Mouse (Mus musculus) midbrain, embryonic 12.5 days (tissue): ENCODE measurements around the gene P2rx5. TPM values are rescaled to one million over a fixed set of nuclear protein-coding genes. Genes with fewer than 3 reads are reported as not detected.

Experiments used
- ATAC-seq: fragments of 200-750 bp; cut with Nextera tagmentation; 2 replicates; pipeline ENCODE4 v1.8.0; 2017; ENCODE audit warnings: low read depth, moderate TSS enrichment, moderate library complexity; ENCODE audit not compliant: low FRiP score
- H3K27ac ChIP-seq: fragments of 300-500 bp; sonication (generic); replicated peaks from 2 replicates; pipeline ENCODE4 v1.5.1; 2016; ENCODE audit warnings: mild to moderate bottlenecking
- H3K27me3 ChIP-seq: fragments of 300-500 bp; sonication (generic); 2 replicates; pipeline ENCODE4 v1.6.1; 2016; ENCODE audit warnings: mild to moderate bottlenecking
- H3K36me3 ChIP-seq: fragments of 300-500 bp; sonication (generic); 2 replicates; pipeline ENCODE4 v1.6.1; 2016
- H3K4me1 ChIP-seq: fragments of 300-500 bp; sonication (generic); 2 replicates; pipeline ENCODE4 v1.6.1; 2016
- H3K4me2 ChIP-seq: fragments of 300-500 bp; sonication (generic); replicated peaks from 2 replicates; pipeline ENCODE4 v1.6.1; 2016; ENCODE audit warnings: mild to moderate bottlenecking, moderate library complexity
- H3K4me3 ChIP-seq: fragments of 300-500 bp; sonication (generic); 2 replicates; pipeline ENCODE4 v1.5.1; 2016; ENCODE audit warnings: mild to moderate bottlenecking
- H3K9ac ChIP-seq: fragments of 300-500 bp; sonication (generic); replicated peaks from 2 replicates; pipeline ENCODE4 v1.6.1; 2016; ENCODE audit warnings: mild to moderate bottlenecking, moderate library complexity
- H3K9me3 ChIP-seq: fragments of 300-500 bp; sonication (generic); 2 replicates; pipeline ENCODE4 v1.6.1; 2016; ENCODE audit warnings: mild to moderate bottlenecking
- WGBS: fragments of 180-500 bp; shearing (Covaris S2); methylation state at CpG from one replicate; pipeline ENCODE4 v1.1.7; 2016; 5-methylcytosine and 5-hydroxymethylcytosine counted together
- polyA plus RNA-seq: library from polyadenylated mRNA; unstranded; fragments of >200 nt; fragmentation: Nextera tagmentation; extraction: Ambion mirVana; gene quantifications from 2 replicates; pipeline ENCODE4 v1.2.1, GENCODE M21; 2016

P2rx5 gene
- polyA plus RNA-seq, 1 experiment from 2014 or later: 0.09 TPM

DNA sequence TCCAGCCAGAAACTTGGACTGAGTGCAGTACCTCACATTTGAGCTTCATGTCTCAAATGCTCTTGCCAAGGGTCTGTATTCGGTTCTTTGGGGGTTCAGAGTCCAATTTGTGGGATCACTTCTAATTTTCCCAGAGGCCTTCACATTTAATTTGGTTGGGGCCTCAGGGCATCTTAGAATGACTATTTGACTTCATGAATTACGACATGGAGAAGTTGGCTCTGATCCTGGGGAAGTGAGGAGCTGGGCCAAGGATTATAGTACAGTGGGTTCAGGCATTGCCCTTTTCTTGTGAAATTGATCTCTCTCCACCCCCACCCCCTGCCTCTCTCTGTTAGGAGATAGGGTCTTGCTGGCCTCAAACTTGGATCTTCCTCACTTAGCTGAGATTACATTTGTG, 40.8 kb downstream of the P2rx5 start:
- Histone ChIP-seq H3K9ac (no peak overlapping the region), H3K36me3 (no peaks in the 10 kb centered on the region), H3K4me1 (peaks cover 13% of the 10 kb centered on the region), H3K4me3 (no peak overlapping the region), H3K27me3 (peaks cover 7% of the 10 kb centered on the region; the same call in 1 of the 2 replicates), H3K4me2 (no peak overlapping the region), H3K9me3 (no peaks in the 10 kb centered on the region), H3K27ac (no peak overlapping the region)
- no peak for ATAC-seq
- WGBS: 76% methylated on average over 2 of the region's 2 CpGs

DNA sequence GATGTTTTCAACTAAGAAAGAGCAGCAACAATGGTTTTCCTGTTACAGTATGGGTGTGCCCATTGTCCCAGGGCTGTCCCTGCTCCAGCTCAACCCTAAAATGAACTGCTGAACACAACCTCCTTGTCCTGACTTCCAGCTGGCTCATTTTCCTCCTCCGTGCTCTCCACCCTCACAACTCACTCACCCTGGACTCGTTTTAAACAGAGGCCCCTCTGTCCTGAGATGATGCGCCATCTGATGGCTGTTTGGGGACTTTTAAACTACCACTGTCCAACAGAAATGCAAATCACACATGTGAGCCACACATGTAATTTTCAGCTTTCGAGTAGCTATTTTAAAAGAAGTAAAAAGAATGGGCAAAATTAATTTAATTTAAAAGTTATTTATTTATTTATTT, 41.4 kb downstream of the P2rx5 start:
- Histone ChIP-seq H3K27ac (no peak overlapping the region), H3K36me3 (no peaks in the 10 kb centered on the region), H3K4me2 (no peak overlapping the region), H3K27me3 (peaks cover 7% of the 10 kb centered on the region; the same call in 1 of the 2 replicates), H3K4me3 (no peak overlapping the region), H3K9ac (no peak overlapping the region), H3K9me3 (no peaks in the 10 kb centered on the region), H3K4me1 (peaks cover 13% of the 10 kb centered on the region)
- ATAC-seq: no peak
- WGBS: 34% methylated on average over 4 of the region's 4 CpGs

DNA sequence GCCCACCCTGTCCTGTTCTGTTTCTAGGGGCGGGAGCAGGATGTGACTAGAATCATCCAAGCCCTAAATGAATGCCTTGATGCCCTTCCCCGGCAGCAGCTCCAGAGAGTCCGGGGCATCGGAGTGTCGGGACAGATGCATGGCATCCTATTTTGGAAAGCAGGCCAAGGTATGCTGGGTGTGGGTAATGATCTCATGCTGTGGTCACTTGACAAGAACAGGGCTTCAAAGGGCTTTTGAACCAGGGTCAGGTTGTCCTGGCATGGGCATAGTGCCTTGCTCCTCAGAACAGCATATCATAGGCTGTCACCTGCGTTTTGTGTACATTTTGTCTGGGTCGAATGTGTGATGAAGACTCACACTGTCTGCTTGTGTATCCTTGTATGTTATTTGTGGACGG, 43.7 kb downstream of the P2rx5 start:
- no peak overlapping the region for H3K27ac ChIP-seq
- peaks cover 7% of the 10 kb centered on the region; the same call in 1 of the 2 replicates for H3K27me3 ChIP-seq
- H3K9ac ChIP-seq: no peak overlapping the region
- ATAC-seq: no peak
- 86% methylated on average over 8 of the region's 8 CpGs for WGBS
- H3K4me3 ChIP-seq: no peak overlapping the region
- H3K36me3 ChIP-seq: no peaks in the 10 kb centered on the region
- no peaks in the 10 kb centered on the region for H3K9me3 ChIP-seq
- H3K4me1 ChIP-seq: peaks cover 5% of the 10 kb centered on the region
- H3K4me2 ChIP-seq: no peak overlapping the region

DNA sequence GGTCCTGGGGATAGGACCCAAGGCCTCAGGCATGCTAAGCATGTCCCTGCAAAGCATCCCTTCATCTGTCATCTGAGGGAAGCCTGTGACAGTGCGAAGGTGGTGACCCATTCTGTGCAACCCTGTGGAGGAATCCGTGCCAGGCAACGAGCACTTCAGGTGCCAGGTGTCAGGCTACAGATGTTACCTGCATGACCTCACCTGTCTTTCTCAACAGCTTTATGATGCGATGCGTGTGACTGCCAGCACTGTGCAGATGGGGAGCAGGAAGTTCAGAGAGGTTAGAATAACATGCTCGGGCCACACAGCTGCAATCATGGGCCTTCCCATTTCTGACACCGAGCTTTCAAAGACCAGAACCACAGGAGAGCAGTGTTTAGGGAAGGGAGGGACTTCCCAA, 45.0 kb downstream of the P2rx5 start:
- WGBS: 79% methylated on average over 7 of the region's 7 CpGs
- Histone ChIP-seq H3K36me3 (no peaks in the 10 kb centered on the region), H3K9ac (no peak overlapping the region), H3K4me1 (no peaks in the 10 kb centered on the region), H3K4me3 (no peak overlapping the region), H3K9me3 (no peaks in the 10 kb centered on the region), H3K27ac (no peak overlapping the region), H3K4me2 (no peak overlapping the region), H3K27me3 (peaks cover 1% of the 10 kb centered on the region; the same call in 1 of the 2 replicates)
- no peak for ATAC-seq

DNA sequence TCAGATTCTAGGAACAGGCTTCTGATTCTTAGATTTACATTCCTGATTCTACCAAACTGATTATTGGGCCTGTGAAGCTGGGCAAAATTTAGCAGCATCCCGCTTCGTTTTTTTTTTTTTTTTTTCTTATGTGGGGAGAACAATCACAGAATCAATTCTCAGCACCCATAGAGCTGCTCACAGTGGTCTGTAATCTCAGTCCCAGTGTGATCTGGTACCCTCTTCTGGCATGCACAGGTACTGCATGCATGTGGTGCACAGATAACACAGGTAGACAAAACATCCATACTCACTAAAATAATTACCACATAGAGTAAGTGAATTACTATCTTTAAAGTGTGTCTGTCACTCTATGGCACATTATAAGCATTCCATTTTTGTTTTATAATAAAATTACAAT, 47.4 kb downstream of the P2rx5 start:
- Histone ChIP-seq H3K27me3 (no peaks in the 10 kb centered on the region), H3K4me3 (no peak overlapping the region), H3K27ac (no peak overlapping the region), H3K9ac (no peak overlapping the region), H3K4me2 (no peak overlapping the region), H3K36me3 (no peaks in the 10 kb centered on the region), H3K9me3 (no peaks in the 10 kb centered on the region), H3K4me1 (no peaks in the 10 kb centered on the region)
- no peak for ATAC-seq
- 91% methylated on average over 2 of the region's 2 CpGs for WGBS

DNA sequence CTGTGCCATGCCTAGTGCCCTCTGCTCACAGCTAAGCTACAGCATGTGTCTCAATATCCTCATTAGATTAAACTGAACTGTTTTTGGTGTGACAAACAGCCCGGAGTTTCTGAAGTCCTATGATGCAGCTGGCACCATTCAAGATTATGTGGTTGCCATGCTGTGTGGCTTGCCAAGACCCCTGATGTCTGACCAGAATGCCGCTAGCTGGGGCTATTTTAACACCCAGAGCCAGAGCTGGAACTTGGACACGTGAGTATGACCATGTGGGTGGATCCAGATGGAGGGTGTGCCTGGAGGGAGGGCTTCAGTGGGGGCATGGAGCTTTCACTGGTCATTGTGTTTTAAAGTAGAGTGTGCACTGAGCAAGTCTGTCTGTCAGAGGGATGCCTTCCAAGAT, 53.7 kb downstream of the P2rx5 start:
- no peak overlapping the region for H3K4me2 ChIP-seq
- WGBS: 88% methylated on average over 3 of the region's 3 CpGs
- no peaks in the 10 kb centered on the region for H3K4me1 ChIP-seq
- H3K27me3 ChIP-seq: no peaks in the 10 kb centered on the region
- H3K4me3 ChIP-seq: no peak overlapping the region
- H3K27ac ChIP-seq: no peak overlapping the region
- H3K36me3 ChIP-seq: no peaks in the 10 kb centered on the region
- no peak overlapping the region for H3K9ac ChIP-seq
- no peaks in the 10 kb centered on the region for H3K9me3 ChIP-seq
- no peak for ATAC-seq

DNA sequence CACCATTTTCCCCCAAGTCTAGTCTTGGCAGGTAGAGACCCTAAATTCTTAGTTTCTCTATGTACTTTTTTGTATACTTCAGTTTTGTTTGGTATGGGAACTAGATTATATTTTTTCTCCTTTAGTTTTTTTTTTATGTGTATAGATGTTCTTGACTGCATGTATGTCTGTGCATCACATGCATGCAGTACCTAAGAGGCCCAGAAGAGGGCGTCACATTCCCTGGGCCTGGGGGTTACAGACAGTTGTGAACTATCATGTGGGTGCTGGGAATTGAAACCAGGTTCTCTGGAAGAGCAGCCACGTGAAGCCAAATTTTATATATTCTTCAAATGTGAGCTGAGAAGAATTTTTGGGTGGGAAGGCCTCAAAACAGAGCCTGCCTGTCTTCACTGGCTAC, 59.5 kb downstream of the P2rx5 start:
- 53% methylated on average over 2 of the region's 2 CpGs for WGBS
- H3K4me2 ChIP-seq: no peak overlapping the region
- ATAC-seq: no peak

DNA sequence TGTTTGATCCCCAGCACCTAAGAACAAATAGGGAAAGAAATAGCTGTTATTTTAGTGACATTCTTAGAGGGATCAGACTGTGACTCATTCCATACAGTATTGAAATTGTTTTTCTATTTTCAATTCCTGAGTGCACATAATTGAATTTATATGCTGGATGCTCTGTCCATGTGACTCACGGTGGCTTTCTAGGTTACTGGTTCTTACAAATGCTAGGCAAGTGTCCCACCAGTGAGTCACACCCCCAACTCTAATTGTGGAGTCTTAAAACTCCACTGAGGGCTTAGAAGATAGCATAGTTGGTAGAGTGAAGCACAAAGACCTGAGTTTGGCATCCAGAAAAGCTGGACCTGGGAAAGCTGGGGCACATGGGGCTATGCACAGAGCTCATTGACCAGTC, 60.4 kb downstream of the P2rx5 start:
- ATAC-seq: no peak
- WGBS: 97% methylated on average over 1 of the region's 1 CpGs
- Histone ChIP-seq H3K27ac (no peak overlapping the region), H3K9ac (no peak overlapping the region), H3K4me1 (no peaks in the 10 kb centered on the region), H3K27me3 (no peaks in the 10 kb centered on the region), H3K9me3 (no peaks in the 10 kb centered on the region), H3K4me2 (no peak overlapping the region), H3K36me3 (no peaks in the 10 kb centered on the region), H3K4me3 (no peak overlapping the region)

More for the DNA sequence above, 59.5 kb downstream of the P2rx5 start:
- Histone ChIP-seq H3K27me3 (no peaks in the 10 kb centered on the region), H3K9ac (no peak overlapping the region), H3K9me3 (no peaks in the 10 kb centered on the region), H3K36me3 (no peaks in the 10 kb centered on the region), H3K4me3 (no peak overlapping the region), H3K27ac (no peak overlapping the region), H3K4me1 (no peaks in the 10 kb centered on the region)

Other genes starting within 250 kb of the P2rx5 start
- 0.64 and 1.2 TPM in 2 replicates for gene Atp2a3, start 199.3 kb upstream of the P2rx5 start, polyA plus RNA-seq
- 0.64 and 0.88 TPM in 2 replicates for gene P2rx1, start 161.3 kb upstream of the P2rx5 start, polyA plus RNA-seq
- gene Camkk1, start 141.4 kb upstream of the P2rx5 start, polyA plus RNA-seq: 10.2 and 11.6 TPM in 2 replicates
- 14.6 and 15.3 TPM in 2 replicates for gene Ncbp3, start 112.6 kb upstream of the P2rx5 start, polyA plus RNA-seq
- 0.39 and 0.42 TPM in 2 replicates for gene Itgae, start 69.8 kb upstream of the P2rx5 start, polyA plus RNA-seq
- gene Haspin, start 22.1 kb upstream of the P2rx5 start, polyA plus RNA-seq: 15.5 TPM in 2 replicates
- gene Emc6, start 16.6 kb downstream of the P2rx5 start, polyA plus RNA-seq: 119 and 123 TPM in 2 replicates
- 172 and 182 TPM in 2 replicates for gene Tax1bp3, start 16.7 kb downstream of the P2rx5 start, polyA plus RNA-seq
- 20.6 and 23.1 TPM in 2 replicates for gene Ctns, start 38.6 kb downstream of the P2rx5 start, polyA plus RNA-seq
- gene Shpk, start 39.0 kb downstream of the P2rx5 start, polyA plus RNA-seq: 1.4 and 1.5 TPM in 2 replicates
- gene Trpv1, start 73.9 kb downstream of the P2rx5 start, polyA plus RNA-seq: not detected in 2 replicates
- gene Trpv3, start 107.0 kb downstream of the P2rx5 start, polyA plus RNA-seq: 0.05 TPM in 1 of 2 replicates, not detected in the other
- gene Aspa, start 169.2 kb downstream of the P2rx5 start, polyA plus RNA-seq: 0.28 TPM in 1 of 2 replicates, not detected in the other
- not detected in 2 replicates for gene Gm49340, start 169.3 kb downstream of the P2rx5 start, polyA plus RNA-seq
- not detected in 2 replicates for gene Spata22, start 169.3 kb downstream of the P2rx5 start, polyA plus RNA-seq
- not detected in 2 replicates for gene Olfr20, start 190.4 kb downstream of the P2rx5 start, polyA plus RNA-seq
- not detected in 2 replicates for gene Olfr376, start 210.8 kb downstream of the P2rx5 start, polyA plus RNA-seq
- not detected in 2 replicates for gene Olfr1, start 239.2 kb downstream of the P2rx5 start, polyA plus RNA-seq